Mouse (Mus musculus): ENCODE results near the gene Pnma1. TPM values are rescaled to one million over a fixed set of nuclear protein-coding genes. Genes with fewer than 3 reads are reported as not detected.

Gene Pnma1
- 3.2 and 3.8 TPM in 2 replicates for polyA plus RNA-seq (2015; fragmentation: Nextera tagmentation; extraction: Ambion mirVana)

GRCm38 (mm10) chr12:84147954-84148621, at the start of gene Pnma1:
Gene Pnma1 (minus strand): TSS chr12:84148489.
- H3K4me3 ChIP-seq (replicated peaks): peak within 1 kb of the TSS; percentile 71
- H3K9ac ChIP-seq (replicated peaks): peak within 1 kb of the TSS; percentile 76
- peak within 1 kb of the TSS; percentile 92 for H3K4me2 ChIP-seq
- H3K4me1 ChIP-seq: peaks cover 27% of the 10 kb centered on the region
- WGBS: 1% methylated on average over 49 of the region's 50 CpGs
- no peaks in the 10 kb centered on the region for H3K9me3 ChIP-seq (replicated peaks)
- no peaks in the 10 kb centered on the region for H3K27me3 ChIP-seq (replicated peaks)
- peak; percentile 92 for ATAC-seq (ENCODE audit: low FRiP score)
- H3K36me3 ChIP-seq: peaks cover 11% of the 10 kb centered on the region; the same call in 1 of the 2 replicates
- H3K27ac ChIP-seq (replicated peaks): peak within 1 kb of the TSS; percentile 80

- Histone ChIP-seq H3K27ac (replicated peaks) (no peak overlapping the region), H3K4me2 (no peak overlapping the region), H3K36me3 (no peaks in the 10 kb centered on the region), H3K4me1 (peaks cover 52% of the 10 kb centered on the region), H3K4me3 (replicated peaks) (no peak overlapping the region), H3K27me3 (replicated peaks) (no peaks in the 10 kb centered on the region), H3K9ac (replicated peaks) (no peak overlapping the region), H3K9me3 (replicated peaks) (no peaks in the 10 kb centered on the region)
- WGBS: 50% methylated on average over 6 of the region's 6 CpGs
- no peak for ATAC-seq (ENCODE audit: low FRiP score)
Observed at GRCm38 (mm10) chr12:84195195-84195594, 46.9 kb upstream of the Pnma1 start.

GRCm38 (mm10) chr12:84194400-84195109, 46.3 kb upstream of the Pnma1 start:
- Histone ChIP-seq H3K4me2 (peak overlapping the region; percentile 92), H3K27ac (replicated peaks) (peak overlapping the region; percentile 94), H3K9me3 (replicated peaks) (no peaks in the 10 kb centered on the region), H3K4me1 (peaks cover 59% of the 10 kb centered on the region), H3K27me3 (replicated peaks) (no peaks in the 10 kb centered on the region), H3K4me3 (replicated peaks) (peak overlapping the region; percentile 81), H3K9ac (replicated peaks) (peak overlapping the region; percentile 85), H3K36me3 (no peaks in the 10 kb centered on the region)
- ATAC-seq (ENCODE audit: low FRiP score): peak; percentile 11; the same call in 1 of the 2 replicates
- WGBS: 4% methylated on average over 13 of the region's 13 CpGs

GRCm38 (mm10) chr12:84193642-84194399, 45.5 kb upstream of the Pnma1 start:
- peak overlapping the region; percentile 81 for H3K4me3 ChIP-seq (replicated peaks)
- peak overlapping the region; percentile 85 for H3K9ac ChIP-seq (replicated peaks)
- ATAC-seq (ENCODE audit: low FRiP score): peak; percentile 79
- H3K9me3 ChIP-seq (replicated peaks): no peaks in the 10 kb centered on the region
- H3K4me1 ChIP-seq: peaks cover 66% of the 10 kb centered on the region
- H3K4me2 ChIP-seq: peak overlapping the region; percentile 92
- H3K27ac ChIP-seq (replicated peaks): peak overlapping the region; percentile 94
- H3K36me3 ChIP-seq: no peaks in the 10 kb centered on the region
- WGBS: under 1% methylated on average over 48 of the region's 49 CpGs
- no peaks in the 10 kb centered on the region for H3K27me3 ChIP-seq (replicated peaks)

GRCm38 (mm10) chr12:84192741-84193641, 44.7 kb upstream of the Pnma1 start:
- ATAC-seq (ENCODE audit: low FRiP score): peak; percentile 72
- peak overlapping the region; percentile 92 for H3K4me2 ChIP-seq
- H3K36me3 ChIP-seq: no peaks in the 10 kb centered on the region
- no peaks in the 10 kb centered on the region for H3K9me3 ChIP-seq (replicated peaks)
- H3K27ac ChIP-seq (replicated peaks): peak overlapping the region; percentile 94
- H3K27me3 ChIP-seq (replicated peaks): no peaks in the 10 kb centered on the region
- peak overlapping the region; percentile 81 for H3K4me3 ChIP-seq (replicated peaks)
- peaks cover 72% of the 10 kb centered on the region for H3K4me1 ChIP-seq
- H3K9ac ChIP-seq (replicated peaks): peak overlapping the region; percentile 85
- WGBS: under 1% methylated on average over 91 of the region's 102 CpGs

GRCm38 (mm10) chr12:84192280-84192679, 44.0 kb upstream of the Pnma1 start:
- no peaks in the 10 kb centered on the region for H3K36me3 ChIP-seq
- H3K27ac ChIP-seq (replicated peaks): peak overlapping the region; percentile 94
- H3K27me3 ChIP-seq (replicated peaks): no peaks in the 10 kb centered on the region
- no peak for ATAC-seq (ENCODE audit: low FRiP score)
- WGBS: 1% methylated on average over 13 of the region's 13 CpGs
- H3K9me3 ChIP-seq (replicated peaks): no peaks in the 10 kb centered on the region
- H3K4me3 ChIP-seq (replicated peaks): peak overlapping the region; percentile 81
- peaks cover 79% of the 10 kb centered on the region for H3K4me1 ChIP-seq
- H3K4me2 ChIP-seq: peak overlapping the region; percentile 92
- H3K9ac ChIP-seq (replicated peaks): peak overlapping the region; percentile 85

- H3K4me2 ChIP-seq: peak overlapping the region; percentile 92
- H3K36me3 ChIP-seq: no peaks in the 10 kb centered on the region
- H3K27me3 ChIP-seq (replicated peaks): no peaks in the 10 kb centered on the region
- H3K4me1 ChIP-seq: peaks cover 82% of the 10 kb centered on the region
- H3K9me3 ChIP-seq (replicated peaks): no peaks in the 10 kb centered on the region
- H3K9ac ChIP-seq (replicated peaks): peak overlapping the region; percentile 85
- WGBS: 9% methylated on average over 5 of the region's 5 CpGs
- H3K27ac ChIP-seq (replicated peaks): no peak overlapping the region
- H3K4me3 ChIP-seq (replicated peaks): peak overlapping the region; percentile 81
- no peak for ATAC-seq (ENCODE audit: low FRiP score)
Observed at GRCm38 (mm10) chr12:84191770-84192169, 43.5 kb upstream of the Pnma1 start.

- peaks cover 83% of the 10 kb centered on the region for H3K4me1 ChIP-seq
- 0 out of 2 replicates have a peak overlapping the region, but pooled peaks have one; percentile 81 for H3K4me3 ChIP-seq (replicated peaks)
- H3K9ac ChIP-seq (replicated peaks): no peak overlapping the region; the same call in 1 of the 2 replicates
Observed at GRCm38 (mm10) chr12:84191190-84191589, 42.9 kb upstream of the Pnma1 start.

GRCm38 (mm10) chr12:84190151-84190820, 42.0 kb upstream of the Pnma1 start:
- no peak for ATAC-seq (ENCODE audit: low FRiP score)
- WGBS: 22% methylated on average over 15 of the region's 15 CpGs
- H3K27ac ChIP-seq (replicated peaks): no peak overlapping the region
- peak overlapping the region; percentile 92 for H3K4me2 ChIP-seq
- H3K9me3 ChIP-seq (replicated peaks): no peaks in the 10 kb centered on the region
- 0 out of 2 replicates have a peak overlapping the region, but pooled peaks have one; percentile 81 for H3K4me3 ChIP-seq (replicated peaks)
- peaks cover 79% of the 10 kb centered on the region for H3K4me1 ChIP-seq
- no peaks in the 10 kb centered on the region for H3K36me3 ChIP-seq
- no peak overlapping the region for H3K9ac ChIP-seq (replicated peaks)
- H3K27me3 ChIP-seq (replicated peaks): no peaks in the 10 kb centered on the region

More at GRCm38 (mm10) chr12:84191190-84191589, 42.9 kb upstream of the Pnma1 start:
- H3K4me2 ChIP-seq: peak overlapping the region; percentile 92
- WGBS: 44% methylated on average over 7 of the region's 7 CpGs
- no peaks in the 10 kb centered on the region for H3K9me3 ChIP-seq (replicated peaks)
- H3K27me3 ChIP-seq (replicated peaks): no peaks in the 10 kb centered on the region
- no peaks in the 10 kb centered on the region for H3K36me3 ChIP-seq
- ATAC-seq (ENCODE audit: low FRiP score): no peak
- no peak overlapping the region for H3K27ac ChIP-seq (replicated peaks)

GRCm38 (mm10) chr12:84188881-84189444, 40.7 kb upstream of the Pnma1 start:
- ATAC-seq (ENCODE audit: low FRiP score): no peak
- H3K4me2 ChIP-seq: no peak overlapping the region
- H3K36me3 ChIP-seq: no peaks in the 10 kb centered on the region
- H3K27me3 ChIP-seq (replicated peaks): no peaks in the 10 kb centered on the region
- H3K4me3 ChIP-seq (replicated peaks): no peak overlapping the region
- H3K9ac ChIP-seq (replicated peaks): 0 out of 2 replicates have a peak overlapping the region, but pooled peaks have one; percentile 1
- H3K27ac ChIP-seq (replicated peaks): no peak overlapping the region
- H3K4me1 ChIP-seq: peaks cover 73% of the 10 kb centered on the region
- whole genome bisulfite sequencing: 68% methylated on average over 14 of the region's 14 CpGs
- no peaks in the 10 kb centered on the region for H3K9me3 ChIP-seq (replicated peaks)
